ENCODE assay signal across 8 mouse cellular contexts in the genomic region with DNA sequence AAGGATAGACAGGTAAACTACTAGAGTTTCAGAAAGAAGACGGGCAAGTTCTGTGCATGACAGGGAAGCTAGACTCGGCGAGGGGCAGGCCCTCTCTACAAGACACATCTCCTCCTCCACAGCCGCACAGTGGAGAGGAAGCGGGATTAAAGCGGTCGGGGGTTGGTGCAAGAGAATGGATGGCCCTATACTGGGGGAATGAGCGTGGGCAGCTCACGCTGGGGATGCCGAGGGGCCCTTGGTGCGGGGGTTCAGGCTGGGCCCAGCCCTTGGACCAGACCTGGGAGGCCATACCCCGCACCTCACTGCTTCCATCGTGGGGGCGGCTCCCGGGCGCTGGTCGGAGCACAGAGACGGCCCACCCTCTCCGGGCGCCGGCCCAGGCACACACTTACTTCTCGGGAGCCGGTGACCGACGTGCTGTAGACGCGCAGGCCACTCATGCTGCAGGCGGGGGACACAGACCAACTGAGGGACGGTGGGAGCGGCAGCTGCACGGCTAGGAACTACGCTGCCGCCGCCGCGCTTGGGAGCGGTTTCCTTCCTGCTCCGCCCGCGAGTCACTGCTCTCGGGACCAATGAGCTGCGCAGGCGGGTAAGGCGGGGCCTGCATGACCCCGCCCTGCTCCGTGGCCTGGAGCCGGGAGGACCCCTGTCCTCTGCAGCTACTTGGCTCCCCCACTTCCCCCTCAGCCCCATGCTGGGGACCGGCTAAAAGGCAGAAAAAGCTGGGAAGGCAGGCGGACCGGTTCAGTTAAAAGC. TPM values are rescaled to one million over a fixed set of nuclear protein-coding genes. Genes with fewer than 3 reads are reported as not detected.
DNase-seq lines count a peak whose midpoint lies in the region; ATAC-seq lines count a peak whose summit lies in the region.

A gene (minus strand): TSS at position 569 of the 762 bp plus-strand sequence.

- DNase-seq in ZHBTc4 (ENCODE audit: low read depth, low spot score) = peak; percentile 93
- peak; percentile 70 to 81 for DNase-seq in cerebellum, postnatal 4 days (ENCODE audit: low spot score in 2 of 2)
- peak; percentile 78 for DNase-seq in gastrocnemius, adult 18-20 months (ENCODE audit: low spot score)
- peak; percentile 86 to 89 for DNase-seq in layer of hippocampus, postnatal 36 days
- peak; percentile 92 for DNase-seq in lung, postnatal 25 days (ENCODE audit: low spot score)
- peak; percentile 89 for DNase-seq in retina, embryonic 14.5 days (ENCODE audit: low spot score)
- peak; percentile 91 to 95 for DNase-seq in thymus, postnatal 36 days

- H3K4me1 ChIP-seq in hindbrain, embryonic 15.5 days (replicated peaks) = peaks cover 36% of the 10 kb centered on the region

- peak within 1 kb of the TSS; percentile 96 for H3K9ac ChIP-seq in hindbrain, embryonic 15.5 days

- peak within 1 kb of the TSS; percentile 94 for H3K4me2 ChIP-seq in hindbrain, embryonic 15.5 days

- peak within 1 kb of the TSS; percentile 83 for H3K27ac ChIP-seq in hindbrain, embryonic 15.5 days (replicated peaks)

- peak; percentile 95 for ATAC-seq in hindbrain, embryonic 15.5 days (ENCODE audit: low FRiP score, low read depth)

- no peaks in the 10 kb centered on the region for H3K27me3 ChIP-seq in hindbrain, embryonic 15.5 days

- H3K36me3 ChIP-seq in hindbrain, embryonic 15.5 days = 0 out of 2 replicates have a peak, but pooled peaks cover 7% of the 10 kb centered on the region

- H3K9me3 ChIP-seq in hindbrain, embryonic 15.5 days = no peaks in the 10 kb centered on the region

- peak within 1 kb of the TSS; percentile 93 for H3K4me3 ChIP-seq in hindbrain, embryonic 15.5 days

- under 1% methylated on average over 50 of the region's 50 CpGs for WGBS in hindbrain, embryonic 15.5 days

RNA-seq across cellular contexts. Expression of the gene that starts here (rescaled TPM):
- total RNA-seq in gastrocnemius, adult 18-20 months (2021) = 10 to 100 TPM; 14.1 to 19.8 TPM
- 425 and 442 TPM in 2 replicates for polyA plus RNA-seq in hindbrain, embryonic 15.5 days (2015; fragmentation: Nextera tagmentation; extraction: Ambion mirVana)
- 100 to 1,000 TPM; 234 to 264 TPM for total RNA-seq in layer of hippocampus, postnatal 36 days (2021)

Comparison
In these comparisons a context has a peak if more than half of its experiments do, and no peak if none do; other contexts are left out.
1. Peak in every context shown above with its lines: DNase-seq, ATAC-seq, H3K4me3 ChIP-seq and H3K27ac ChIP-seq.
2. RNA of the gene that starts here (total RNA-seq): 234 to 264 TPM in layer of hippocampus, postnatal 36 days; 14.1 to 19.8 TPM in gastrocnemius, adult 18-20 months; every median in the first group is over 10 times any median in the second.